Mouse (Mus musculus) CH12.LX (cell line): Measurements from ENCODE around the gene Hoxb2. TPM values are rescaled to one million over a fixed set of nuclear protein-coding genes. Genes with fewer than 3 reads are reported as not detected.

Experiments used
- DNase-seq: peaks from one replicate; pipeline ENCODE4 v3.0.0-alpha.2; 2013; ENCODE audit errors: extremely low read depth
- H3K27ac ChIP-seq: 2 replicates; pipeline ENCODE4 v1.5.1; 2012; ENCODE audit warnings: low read depth, mild to moderate bottlenecking, control low read depth, moderate library complexity; ENCODE audit not compliant: insufficient read depth
- H3K27me3 ChIP-seq: replicated peaks from 2 replicates; pipeline ENCODE3; 2012; ENCODE audit warnings: inconsistent platforms
- H3K36me3 ChIP-seq, 2 experiments: replicated peaks in 1 of 2; 2 replicates each; pipeline versions ENCODE3 to v1.6.1; 2012; ENCODE audit warnings: inconsistent platforms in 1 of 2, low read length in 1 of 2, mild to moderate bottlenecking in 1 of 2, mixed read lengths in 1 of 2, moderate library complexity in 1 of 2; ENCODE audit not compliant: control insufficient read depth in 1 of 2, insufficient read depth in 1 of 2
- H3K4me1 ChIP-seq, 2 experiments: 2 replicates each; pipeline ENCODE4 v1.6.1; 2012; ENCODE audit warnings: inconsistent platforms in 1 of 2, moderate library complexity in 1 of 2; ENCODE audit not compliant: insufficient read depth in 2 of 2, control insufficient read depth in 1 of 2
- H3K4me2 ChIP-seq: 2 replicates; pipeline ENCODE4 v1.6.1; 2012; ENCODE audit warnings: low read depth, mild to moderate bottlenecking, control low read depth; ENCODE audit not compliant: poor library complexity, insufficient read depth, severe bottlenecking
- H3K4me3 ChIP-seq, 3 experiments: fragments of 150-350 bp in 1 of 3; sonication (generic) in 1 of 3; replicated peaks in 1 of 3; 2 replicates each; pipeline versions ENCODE3 to v1.5.1; 2011 to 2012; ENCODE audit warnings: low read depth in 2 of 3, low read length in 2 of 3, mild to moderate bottlenecking in 2 of 3, moderate library complexity in 2 of 3, control low read depth in 1 of 3, improper control_type of control experiment in 1 of 3, inconsistent platforms in 1 of 3, mixed read lengths in 1 of 3; ENCODE audit not compliant: poor library complexity in 1 of 3
- H3K79me2 ChIP-seq: replicated peaks from 2 replicates; pipeline ENCODE4 v1.6.1; 2012; ENCODE audit warnings: mild to moderate bottlenecking, moderate library complexity; ENCODE audit not compliant: control insufficient read depth, poor library complexity, insufficient read depth, severe bottlenecking; ENCODE audit errors: extremely low read depth
- H3K9ac ChIP-seq: 2 replicates; pipeline ENCODE4 v1.6.1; 2012; ENCODE audit warnings: low read depth, mild to moderate bottlenecking, control low read depth, moderate library complexity; ENCODE audit not compliant: insufficient read depth
- H3K9me3 ChIP-seq: replicated peaks from 2 replicates; pipeline ENCODE3; 2012; ENCODE audit warnings: low read length, inconsistent platforms, mixed read lengths
- BHLHE40 ChIP-seq: IDR thresholded peaks from 2 replicates; pipeline ENCODE4 v1.6.1; 2011; ENCODE audit warnings: mild to moderate bottlenecking, low read depth, low read length, improper control_type of control experiment
- CHD2 ChIP-seq: IDR thresholded peaks from 2 replicates; pipeline ENCODE4 v1.6.1; 2011; ENCODE audit warnings: low read length, improper control_type of control experiment
- E2F4 ChIP-seq: IDR thresholded peaks from 2 replicates; pipeline ENCODE4 v1.6.1; 2011; ENCODE audit warnings: low read depth, low read length, improper control_type of control experiment; ENCODE audit not compliant: insufficient replicate concordance
- EP300 ChIP-seq: IDR thresholded peaks from 2 replicates; pipeline ENCODE4 v1.6.1; 2011; ENCODE audit warnings: low read length, improper control_type of control experiment
- HCFC1 ChIP-seq: IDR thresholded peaks from 2 replicates; pipeline ENCODE4 v1.6.1; 2012; ENCODE audit warnings: low read depth, mild to moderate bottlenecking, inconsistent platforms, low read length, improper control_type of control experiment
- JUND ChIP-seq: conservative IDR thresholded peaks from 2 replicates; pipeline ENCODE4 v1.6.1; 2011; ENCODE audit warnings: low read depth, low read length, improper control_type of control experiment
- MAZ ChIP-seq: IDR thresholded peaks from 2 replicates; pipeline ENCODE4 v1.6.1; 2012; ENCODE audit warnings: low read depth, mild to moderate bottlenecking, inconsistent platforms, low read length, improper control_type of control experiment, moderate library complexity
- MEF2A ChIP-seq: IDR thresholded peaks from 2 replicates; pipeline ENCODE4 v1.6.1; 2014; ENCODE audit warnings: low read depth, mild to moderate bottlenecking, inconsistent platforms, low read length, improper control_type of control experiment, borderline replicate concordance
- PAX5 ChIP-seq: IDR thresholded peaks from 2 replicates; pipeline ENCODE4 v1.6.1; 2012; ENCODE audit warnings: low read length, inconsistent platforms, mixed read lengths
- POLR2AphosphoS2 ChIP-seq: IDR thresholded peaks from 2 replicates; pipeline ENCODE4 v1.6.1; 2011; ENCODE audit warnings: low read depth, low read length, improper control_type of control experiment
- RAD21 ChIP-seq: IDR thresholded peaks from 2 replicates; pipeline ENCODE4 v1.6.1; 2011; ENCODE audit warnings: low read depth, mild to moderate bottlenecking, low read length, improper control_type of control experiment, moderate library complexity
- RCOR1 ChIP-seq: conservative IDR thresholded peaks from 2 replicates; pipeline ENCODE4 v1.6.1; 2012; ENCODE audit warnings: low read depth, mild to moderate bottlenecking, inconsistent platforms, low read length, improper control_type of control experiment
- ZC3H11A ChIP-seq: IDR thresholded peaks from 2 replicates; pipeline ENCODE4 v1.6.1; 2012; ENCODE audit warnings: low read depth, mild to moderate bottlenecking, inconsistent platforms, low read length, improper control_type of control experiment
- dilution Hi-C: fragments of 300-500 bp; cut with MboI; formaldehyde crosslinking; loops from 2 replicates; pipeline ENCODE4 v1.14.3; 2020; ENCODE audit warnings: low sequenced_read_pairs; ENCODE audit not compliant: extremely low pct_unique_long_range_greater_than_20kb, extremely low pct_ligation_motif_present
- in situ Hi-C: fragments of 300-500 bp; cut with MboI; formaldehyde crosslinking; loops from 3 replicates; pipeline ENCODE4 v1.14.3; 2019; ENCODE audit warnings: low sequenced_read_pairs, low pct_ligation_motif_present, low pct_unique_long_range_greater_than_20kb, mixed read lengths
- polyA plus RNA-seq: library from polyadenylated mRNA; unstranded; fragments of >175 nt; gene quantifications from 2 replicates; pipeline ENCODE4 v1.2.1, GENCODE M21; 2012; ENCODE audit warnings: low read depth; ENCODE audit not compliant: insufficient read length
- total RNA-seq, 2 experiments: library from RNA; depleted of rRNA; stranded (reverse); fragments of 300-350 nt in 1 of 2; fragments of >200 nt in 1 of 2; gene quantifications; 2 replicates each; pipeline ENCODE4 v1.2.3; 2012 to 2014

The Hoxb2 gene
- total and polyA plus RNA-seq, 3 experiments: not detected

DNA sequence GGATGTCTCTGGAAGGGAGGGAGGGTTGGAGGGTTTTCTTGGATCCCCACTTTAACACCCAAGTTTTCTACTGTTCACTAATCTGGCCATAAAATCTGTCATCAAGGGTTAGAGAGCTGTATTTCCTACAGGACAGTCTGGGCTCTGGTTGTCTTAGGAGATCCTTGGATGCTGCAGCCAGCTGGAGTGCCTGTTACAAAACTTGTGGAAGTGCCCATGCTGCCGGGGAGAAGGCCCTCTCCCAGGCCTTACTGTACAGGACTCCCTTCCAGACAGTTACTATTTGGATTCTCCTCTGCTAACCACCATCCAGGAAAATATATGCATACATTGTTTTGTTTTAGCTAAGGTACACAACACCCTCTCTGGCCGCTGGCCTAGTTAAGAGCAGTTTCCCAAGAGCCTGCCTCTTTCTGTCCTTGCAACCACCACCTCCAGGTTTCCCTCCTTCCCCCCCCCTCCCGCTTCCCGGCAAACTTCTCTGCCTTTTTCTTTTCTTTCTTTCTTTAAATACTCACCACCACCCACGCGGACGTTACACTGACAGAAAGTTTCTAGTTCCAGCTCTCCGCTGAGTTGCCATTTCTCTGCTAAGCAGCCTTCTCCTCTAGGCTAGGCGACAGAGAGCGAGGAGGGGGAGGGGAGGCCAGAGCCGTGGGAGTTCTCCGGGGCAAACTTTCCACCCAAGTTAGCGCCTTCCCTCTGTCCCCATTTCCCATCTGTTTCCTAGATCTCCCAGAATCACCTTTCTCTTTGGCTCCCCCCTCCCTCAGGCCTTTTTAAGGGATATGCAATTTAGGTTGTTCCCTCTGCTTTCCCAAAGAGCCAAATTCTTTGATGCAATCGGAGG lies 609 bp upstream of the Hoxb2 start:
- Histone ChIP-seq H3K27me3 (peaks cover 28% of the 10 kb centered on the region), H3K9me3 (peaks cover 12% of the 10 kb centered on the region), H3K4me3 (no peak overlapping the region), H3K27ac (no peak overlapping the region), H3K4me1 (peaks cover 0 to 12% of the 10 kb centered on the region in 2 experiments; a peak in 2 of 4 replicates), H3K4me2 (no peak overlapping the region), H3K9ac (no peak overlapping the region), H3K79me2 (no peaks in the 10 kb centered on the region), H3K36me3 (peaks cover 0 to 7% of the 10 kb centered on the region in 2 experiments)
- TF ChIP-seq HCFC1 (no peak), MAZ (no peak), RAD21 (no peak), RCOR1 (no peak), BHLHE40 (no peak), POLR2AphosphoS2 (no peak), EP300 (no peak)
- DNase-seq: no peak
- dilution Hi-C loops: no loop called here
- in situ Hi-C loops: no loop called here

DNA sequence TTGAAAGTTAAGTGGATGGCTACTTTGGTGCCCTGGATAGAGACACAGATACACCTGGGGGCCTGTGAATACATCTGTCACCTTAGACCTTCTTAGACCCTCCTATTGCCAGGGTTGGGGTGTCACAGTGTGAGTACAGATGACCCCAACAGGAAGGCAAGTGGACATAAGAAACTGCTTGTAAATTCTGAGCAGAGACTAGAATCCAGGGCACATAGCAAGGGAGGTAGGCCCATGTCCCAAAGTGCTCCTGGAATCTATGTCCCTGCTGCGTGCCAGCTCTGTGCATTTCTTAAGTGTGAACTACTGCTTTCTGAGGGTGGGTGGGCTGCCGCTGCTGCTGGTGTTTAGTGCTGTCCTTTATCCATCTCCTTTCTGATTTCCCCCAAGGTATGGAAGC lies 466 bp downstream of the Hoxb2 start:
- Histone ChIP-seq H3K36me3 (peaks cover 0 to 4% of the 10 kb centered on the region in 2 experiments), H3K9ac (no peak overlapping the region), H3K79me2 (no peaks in the 10 kb centered on the region), H3K4me3 (no peak overlapping the region), H3K27ac (no peak overlapping the region), H3K4me1 (peaks cover 0 to 12% of the 10 kb centered on the region in 2 experiments; a peak in 2 of 4 replicates), H3K4me2 (no peak overlapping the region), H3K27me3 (peaks cover 34% of the 10 kb centered on the region), H3K9me3 (peaks cover 9% of the 10 kb centered on the region)
- in situ Hi-C loops (no loop called here), dilution Hi-C loops (no loop called here)
- no peak for TF ChIP-seq PAX5
- no peak for TF ChIP-seq E2F4
- no peak for TF ChIP-seq JUND
- TF ChIP-seq CHD2: no peak
- TF ChIP-seq ZC3H11A: no peak
- TF ChIP-seq HCFC1: no peak
- TF ChIP-seq EP300: no peak
- TF ChIP-seq MEF2A: no peak
- no peak for DNase-seq
